Mouse (Mus musculus) induced T-regulatory cell, adult 2 months (primary cell): ENCODE measurements around the gene Adar.
A peak's percentile ranks its signal among the peaks of the same experiment; 100 is the strongest.

Experiments
- DNase-seq: peaks from one replicate; pipeline ENCODE4 v3.0.0-alpha.2; 2012; ENCODE audit warnings: low read depth

Gene Adar

GRCm38 (mm10) chr3:89730350-89731331, 15.8 kb downstream of the Adar start:
- DNase-seq: peak; percentile 96

GRCm38 (mm10) chr3:89732091-89732490, 17.3 kb downstream of the Adar start:
- DNase-seq: peak; percentile 29

- DNase-seq: no peak
These were observed 23.7 kb downstream of the Adar start for GRCm38 (mm10) chr3:89738509-89738908.

- no peak for DNase-seq
These were observed 37.5 kb downstream of the Adar start for GRCm38 (mm10) chr3:89752307-89752706.

- no peak for DNase-seq
These were observed 40.5 kb downstream of the Adar start for GRCm38 (mm10) chr3:89755283-89755682.

GRCm38 (mm10) chr3:89757851-89758250, 43.0 kb downstream of the Adar start:
- no peak for DNase-seq

- DNase-seq: no peak
These were observed 45.0 kb downstream of the Adar start for GRCm38 (mm10) chr3:89759786-89760185.

GRCm38 (mm10) chr3:89764119-89764724, 49.4 kb downstream of the Adar start, which contains the start of gene Chrnb2:
TSS of gene Chrnb2 (minus strand) at chr3:89764632.
- peak; percentile 84 for DNase-seq

- no peak for DNase-seq
These were observed 54.8 kb downstream of the Adar start for GRCm38 (mm10) chr3:89769584-89769983.

- no peak for DNase-seq
These were observed 55.7 kb downstream of the Adar start for GRCm38 (mm10) chr3:89770425-89771002.

- peak; percentile 95 for DNase-seq
These were observed 57.8 kb downstream of the Adar start for GRCm38 (mm10) chr3:89772588-89772967.

- DNase-seq: peak; percentile 96
These were observed 58.3 kb downstream of the Adar start, which contains the start of gene Ube2q1 for GRCm38 (mm10) chr3:89772968-89773709. TSS of gene Ube2q1 (plus strand) at chr3:89773616.

GRCm38 (mm10) chr3:89773740-89774211, 59.0 kb downstream of the Adar start:
- peak; percentile 47 for DNase-seq

- peak; percentile 55 for DNase-seq
These were observed 59.6 kb downstream of the Adar start for GRCm38 (mm10) chr3:89774236-89774960.

GRCm38 (mm10) chr3:89776001-89776400, 61.2 kb downstream of the Adar start:
- DNase-seq: no peak

- DNase-seq: no peak
These were observed 65.3 kb downstream of the Adar start for GRCm38 (mm10) chr3:89780102-89780501.

GRCm38 (mm10) chr3:89781640-89782039, 66.8 kb downstream of the Adar start:
- DNase-seq: no peak

- peak; percentile 62 for DNase-seq
These were observed 70.3 kb downstream of the Adar start for GRCm38 (mm10) chr3:89784991-89785753.

GRCm38 (mm10) chr3:89786275-89786674, 71.5 kb downstream of the Adar start:
- no peak for DNase-seq

GRCm38 (mm10) chr3:89788680-89789352, 74.0 kb downstream of the Adar start:
- DNase-seq: no peak
